Mouse (Mus musculus) spleen, adult 2 months (tissue): Measurements from ENCODE around the gene Shisal2a.

Experiments used
- CTCF ChIP-seq: fragments of 200-500 bp; IDR thresholded peaks from 2 replicates; pipeline ENCODE4 v1.5.1; 2011; ENCODE audit warnings: mild to moderate bottlenecking, inconsistent platforms; ENCODE audit not compliant: insufficient read depth, insufficient read length, insufficient replicate concordance; ENCODE audit errors: extremely low read depth
- POLR2A ChIP-seq: fragments of 200-500 bp; IDR thresholded peaks from 2 replicates; pipeline ENCODE4 v1.6.1; 2011; ENCODE audit warnings: low read depth, low read length, inconsistent platforms

- TF ChIP-seq CTCF (no peak), POLR2A (no peak)
These were observed 20.6 kb downstream of the Shisal2a start for GRCm38 (mm10) chr4:108362321-108363261.
